Mouse (Mus musculus) adrenal gland, postnatal 0 days (tissue): Measurements from ENCODE around the gene Tbc1d14. TPM values are rescaled to one million over a fixed set of nuclear protein-coding genes. Genes with fewer than 3 reads are reported as not detected.

Experiments
- polyA plus RNA-seq: library from polyadenylated mRNA; unstranded; fragments of >200 nt; fragmentation: Nextera tagmentation; extraction: Ambion mirVana; gene quantifications from 2 replicates; pipeline ENCODE4 v1.2.1, GENCODE M21; 2015

Tbc1d14 gene
- polyA plus RNA-seq = 19.2 and 23.5 TPM in 2 replicates

GRCm38 (mm10) chr5:36593176-36593575 lies at the start of gene Tbc1d14:
Gene Tbc1d14 (minus strand): TSS chr5:36593276.

GRCm38 (mm10) chr5:36484171-36484990 lies 108.7 kb downstream of the Tbc1d14 start, which contains the start of the genes Tada2b and Ccdc96:
Gene Tada2b (minus strand): TSS chr5:36484285.
Gene Ccdc96 (plus strand): TSS chr5:36484588.

GRCm38 (mm10) chr5:36464709-36465661 lies 128.1 kb downstream of the Tbc1d14 start, which contains the start of gene Grpel1:
Gene Grpel1 (plus strand): TSS chr5:36464998.

Other genes starting within 250 kb of the Tbc1d14 start
- gene Sorcs2, start 195.1 kb downstream of the Tbc1d14 start, polyA plus RNA-seq = 10.3 and 13.6 TPM in 2 replicates
- 87.7 and 103 TPM in 2 replicates for gene Grpel1, start 128.3 kb downstream of the Tbc1d14 start, polyA plus RNA-seq
- 1.2 and 1.5 TPM in 2 replicates for gene Tada2b, start 109.0 kb downstream of the Tbc1d14 start, polyA plus RNA-seq
- gene Ccdc96, start 108.7 kb downstream of the Tbc1d14 start, polyA plus RNA-seq = 0.19 and 0.43 TPM in 2 replicates
- 12.2 and 18.0 TPM in 2 replicates for gene D5Ertd579e, start 102.7 kb upstream of the Tbc1d14 start, polyA plus RNA-seq
- 44.6 and 47.5 TPM in 2 replicates for gene Bloc1s4, start 155.4 kb upstream of the Tbc1d14 start, polyA plus RNA-seq
- 380 and 513 TPM in 2 replicates for gene Mrfap1, start 203.5 kb upstream of the Tbc1d14 start, polyA plus RNA-seq
- gene Man2b2, start 237.4 kb upstream of the Tbc1d14 start, polyA plus RNA-seq = 21.6 and 39.3 TPM in 2 replicates